Mouse (Mus musculus): ENCODE results near the gene Rbm20. TPM values are rescaled to one million over a fixed set of nuclear protein-coding genes. Genes with fewer than 3 reads are reported as not detected.

Gene Rbm20
- polyA plus RNA-seq, 1 experiment, result 6.5 TPM

- Histone ChIP-seq H3K9me3 (replicated peaks; ENCODE audit: control insufficient read depth, insufficient read depth, low read length, poor library complexity, severe bottlenecking) (no peaks in the 10 kb centered on the region), H3K27me3 (ENCODE audit: control insufficient read depth, insufficient read depth, low read length, poor library complexity, severe bottlenecking) (no peaks in the 10 kb centered on the region; the same call in 1 of the 2 replicates), H3K9ac (ENCODE audit: low read depth, poor library complexity, severe bottlenecking) (no peak overlapping the region), H3K27ac (ENCODE audit: insufficient read depth, low read length) (no peak overlapping the region), H3K4me3 (ENCODE audit: low read depth, low read length) (no peak overlapping the region), H3K4me1 (ENCODE audit: control insufficient read depth, insufficient read depth, low read length) (no peaks in the 10 kb centered on the region), H3K36me3 (ENCODE audit: control insufficient read depth, insufficient read depth, low read length, poor library complexity, severe bottlenecking) (no peaks in the 10 kb centered on the region)
- no peak for TF ChIP-seq CTCF (IDR thresholded peaks at IDR 0.05; ENCODE audit: low read depth, low read length)
- TF ChIP-seq POLR2A (IDR thresholded peaks at IDR 0.05; ENCODE audit: insufficient read depth, low read length), result no peak
- TF ChIP-seq EP300 (IDR thresholded peaks at IDR 0.05; ENCODE audit: insufficient read depth, low read depth, low read length), result no peak
Measured at GRCm38 (mm10) chr19:53781826-53782225, 104.7 kb downstream of the Rbm20 start.

- Histone ChIP-seq H3K4me1 (ENCODE audit: control insufficient read depth, insufficient read depth, low read length) (no peaks in the 10 kb centered on the region), H3K9ac (ENCODE audit: low read depth, poor library complexity, severe bottlenecking) (no peak overlapping the region), H3K27ac (ENCODE audit: insufficient read depth, low read length) (no peak overlapping the region), H3K4me3 (ENCODE audit: low read depth, low read length) (no peak overlapping the region), H3K27me3 (ENCODE audit: control insufficient read depth, insufficient read depth, low read length, poor library complexity, severe bottlenecking) (no peaks in the 10 kb centered on the region; the same call in 1 of the 2 replicates), H3K9me3 (replicated peaks; ENCODE audit: control insufficient read depth, insufficient read depth, low read length, poor library complexity, severe bottlenecking) (no peaks in the 10 kb centered on the region), H3K36me3 (ENCODE audit: control insufficient read depth, insufficient read depth, low read length, poor library complexity, severe bottlenecking) (no peaks in the 10 kb centered on the region)
- TF ChIP-seq CTCF (IDR thresholded peaks at IDR 0.05; ENCODE audit: low read depth, low read length), result no peak
- TF ChIP-seq POLR2A (IDR thresholded peaks at IDR 0.05; ENCODE audit: insufficient read depth, low read length), result no peak
- no peak for TF ChIP-seq EP300 (IDR thresholded peaks at IDR 0.05; ENCODE audit: insufficient read depth, low read depth, low read length)
Measured at GRCm38 (mm10) chr19:53785352-53785751, 108.2 kb downstream of the Rbm20 start.

GRCm38 (mm10) chr19:53786239-53786638 is 109.1 kb downstream of the Rbm20 start:
- no peak overlapping the region for H3K4me3 ChIP-seq (ENCODE audit: low read depth, low read length)

GRCm38 (mm10) chr19:53786836-53787235 is 109.7 kb downstream of the Rbm20 start:
- no peak overlapping the region for H3K4me3 ChIP-seq (ENCODE audit: low read depth, low read length)
- H3K27ac ChIP-seq (ENCODE audit: insufficient read depth, low read length), result no peak overlapping the region
- H3K9ac ChIP-seq (ENCODE audit: low read depth, poor library complexity, severe bottlenecking), result no peak overlapping the region
- TF ChIP-seq POLR2A (IDR thresholded peaks at IDR 0.05; ENCODE audit: insufficient read depth, low read length) (no peak), EP300 (IDR thresholded peaks at IDR 0.05; ENCODE audit: insufficient read depth, low read depth, low read length) (no peak), CTCF (IDR thresholded peaks at IDR 0.05; ENCODE audit: low read depth, low read length) (no peak)
- H3K36me3 ChIP-seq (ENCODE audit: control insufficient read depth, insufficient read depth, low read length, poor library complexity, severe bottlenecking), result no peaks in the 10 kb centered on the region
- H3K27me3 ChIP-seq (ENCODE audit: control insufficient read depth, insufficient read depth, low read length, poor library complexity, severe bottlenecking), result no peaks in the 10 kb centered on the region
- H3K4me1 ChIP-seq (ENCODE audit: control insufficient read depth, insufficient read depth, low read length), result no peaks in the 10 kb centered on the region
- no peaks in the 10 kb centered on the region for H3K9me3 ChIP-seq (replicated peaks; ENCODE audit: control insufficient read depth, insufficient read depth, low read length, poor library complexity, severe bottlenecking)

More at GRCm38 (mm10) chr19:53786239-53786638, 109.1 kb downstream of the Rbm20 start:
- H3K9ac ChIP-seq (ENCODE audit: low read depth, poor library complexity, severe bottlenecking), result no peak overlapping the region
- H3K27ac ChIP-seq (ENCODE audit: insufficient read depth, low read length), result no peak overlapping the region
- no peaks in the 10 kb centered on the region for H3K27me3 ChIP-seq (ENCODE audit: control insufficient read depth, insufficient read depth, low read length, poor library complexity, severe bottlenecking)
- H3K9me3 ChIP-seq (replicated peaks; ENCODE audit: control insufficient read depth, insufficient read depth, low read length, poor library complexity, severe bottlenecking), result no peaks in the 10 kb centered on the region
- TF ChIP-seq POLR2A (IDR thresholded peaks at IDR 0.05; ENCODE audit: insufficient read depth, low read length) (no peak), CTCF (IDR thresholded peaks at IDR 0.05; ENCODE audit: low read depth, low read length) (no peak), EP300 (IDR thresholded peaks at IDR 0.05; ENCODE audit: insufficient read depth, low read depth, low read length) (no peak)
- H3K4me1 ChIP-seq (ENCODE audit: control insufficient read depth, insufficient read depth, low read length), result no peaks in the 10 kb centered on the region
- H3K36me3 ChIP-seq (ENCODE audit: control insufficient read depth, insufficient read depth, low read length, poor library complexity, severe bottlenecking), result no peaks in the 10 kb centered on the region

GRCm38 (mm10) chr19:53788621-53789331 is 111.7 kb downstream of the Rbm20 start:
- no peak for TF ChIP-seq EP300 (IDR thresholded peaks at IDR 0.05; ENCODE audit: insufficient read depth, low read depth, low read length)
- no peak for TF ChIP-seq CTCF (IDR thresholded peaks at IDR 0.05; ENCODE audit: low read depth, low read length)
- no peak for TF ChIP-seq POLR2A (IDR thresholded peaks at IDR 0.05; ENCODE audit: insufficient read depth, low read length)
- Histone ChIP-seq H3K27ac (ENCODE audit: insufficient read depth, low read length) (no peak overlapping the region), H3K9me3 (replicated peaks; ENCODE audit: control insufficient read depth, insufficient read depth, low read length, poor library complexity, severe bottlenecking) (no peaks in the 10 kb centered on the region), H3K27me3 (ENCODE audit: control insufficient read depth, insufficient read depth, low read length, poor library complexity, severe bottlenecking) (no peaks in the 10 kb centered on the region), H3K4me3 (ENCODE audit: low read depth, low read length) (no peak overlapping the region), H3K4me1 (ENCODE audit: control insufficient read depth, insufficient read depth, low read length) (no peaks in the 10 kb centered on the region), H3K36me3 (ENCODE audit: control insufficient read depth, insufficient read depth, low read length, poor library complexity, severe bottlenecking) (no peaks in the 10 kb centered on the region), H3K9ac (ENCODE audit: low read depth, poor library complexity, severe bottlenecking) (no peak overlapping the region)

GRCm38 (mm10) chr19:53789571-53789970 is 112.5 kb downstream of the Rbm20 start:
- Histone ChIP-seq H3K27me3 (ENCODE audit: control insufficient read depth, insufficient read depth, low read length, poor library complexity, severe bottlenecking) (no peaks in the 10 kb centered on the region), H3K9ac (ENCODE audit: low read depth, poor library complexity, severe bottlenecking) (no peak overlapping the region), H3K4me3 (ENCODE audit: low read depth, low read length) (no peak overlapping the region), H3K4me1 (ENCODE audit: control insufficient read depth, insufficient read depth, low read length) (no peaks in the 10 kb centered on the region), H3K9me3 (replicated peaks; ENCODE audit: control insufficient read depth, insufficient read depth, low read length, poor library complexity, severe bottlenecking) (no peaks in the 10 kb centered on the region), H3K27ac (ENCODE audit: insufficient read depth, low read length) (no peak overlapping the region), H3K36me3 (ENCODE audit: control insufficient read depth, insufficient read depth, low read length, poor library complexity, severe bottlenecking) (no peaks in the 10 kb centered on the region)
- TF ChIP-seq CTCF (IDR thresholded peaks at IDR 0.05; ENCODE audit: low read depth, low read length) (no peak), POLR2A (IDR thresholded peaks at IDR 0.05; ENCODE audit: insufficient read depth, low read length) (no peak), EP300 (IDR thresholded peaks at IDR 0.05; ENCODE audit: insufficient read depth, low read depth, low read length) (no peak)
